Mouse (Mus musculus) thymus, adult 2 months (tissue): ENCODE results near the gene Zswim1. TPM values are rescaled to one million over a fixed set of nuclear protein-coding genes. Genes with fewer than 3 reads are reported as not detected.
"Not testable (repeated sequence)": the region's sequence is repeated elsewhere in the genome, so short reads cannot be mapped to it uniquely, and the experiment has no call there.

Experiments used
- DNase-seq: peaks from one replicate; pipeline ENCODE4 v3.0.0; 2021
- H3K27ac ChIP-seq: fragments of 200-500 bp; 2 replicates; pipeline ENCODE4 v1.5.1; 2012; ENCODE audit warnings: low read length, control low read depth; ENCODE audit not compliant: control insufficient read depth, insufficient read depth
- H3K27me3 ChIP-seq: fragments of 200-500 bp; 2 replicates; pipeline ENCODE4 v1.6.1; 2012; ENCODE audit warnings: mild to moderate bottlenecking, low read length, moderate library complexity, mixed read lengths; ENCODE audit not compliant: control insufficient read depth, insufficient read depth
- H3K36me3 ChIP-seq: fragments of 200-500 bp; 2 replicates; pipeline ENCODE4 v1.6.1; 2012; ENCODE audit warnings: mild to moderate bottlenecking, low read length, moderate library complexity; ENCODE audit not compliant: control insufficient read depth, insufficient read depth
- H3K4me1 ChIP-seq: fragments of 200-500 bp; replicated peaks from 2 replicates; pipeline ENCODE4 v1.6.1; 2012; ENCODE audit warnings: low read length; ENCODE audit not compliant: control insufficient read depth, insufficient read depth
- H3K4me3 ChIP-seq: fragments of 200-500 bp; 2 replicates; pipeline ENCODE4 v1.5.1; 2012; ENCODE audit warnings: mild to moderate bottlenecking, low read length, control low read depth, moderate library complexity; ENCODE audit not compliant: control insufficient read depth, insufficient read depth
- CTCF ChIP-seq: fragments of 200-500 bp; IDR thresholded peaks from 2 replicates; pipeline ENCODE4 v1.5.1; 2012; ENCODE audit warnings: mild to moderate bottlenecking, control low read depth, low read length, moderate library complexity, borderline replicate concordance; ENCODE audit not compliant: control insufficient read depth, poor library complexity, insufficient read depth; ENCODE audit errors: extremely low read depth
- POLR2A ChIP-seq: fragments of 200-500 bp; IDR thresholded peaks from 2 replicates; pipeline ENCODE4 v1.6.1; 2012; ENCODE audit warnings: mild to moderate bottlenecking, low read length, control low read depth, moderate library complexity; ENCODE audit not compliant: control insufficient read depth, poor library complexity, insufficient read depth; ENCODE audit errors: extremely low read depth
- WGBS: fragments of 180-500 bp; shearing (Covaris S2); methylation state at CpG from one replicate; pipeline ENCODE4 v1.1.7; 2018; 5-methylcytosine and 5-hydroxymethylcytosine counted together
- polyA plus RNA-seq: library from polyadenylated mRNA; depleted of rRNA; stranded (reverse); fragments of >200 nt; gene quantifications from 2 replicates; pipeline ENCODE4 v1.2.3, GENCODE M21; 2012

Zswim1 gene
- polyA plus RNA-seq, 1 experiment: 9.5 TPM

DNA sequence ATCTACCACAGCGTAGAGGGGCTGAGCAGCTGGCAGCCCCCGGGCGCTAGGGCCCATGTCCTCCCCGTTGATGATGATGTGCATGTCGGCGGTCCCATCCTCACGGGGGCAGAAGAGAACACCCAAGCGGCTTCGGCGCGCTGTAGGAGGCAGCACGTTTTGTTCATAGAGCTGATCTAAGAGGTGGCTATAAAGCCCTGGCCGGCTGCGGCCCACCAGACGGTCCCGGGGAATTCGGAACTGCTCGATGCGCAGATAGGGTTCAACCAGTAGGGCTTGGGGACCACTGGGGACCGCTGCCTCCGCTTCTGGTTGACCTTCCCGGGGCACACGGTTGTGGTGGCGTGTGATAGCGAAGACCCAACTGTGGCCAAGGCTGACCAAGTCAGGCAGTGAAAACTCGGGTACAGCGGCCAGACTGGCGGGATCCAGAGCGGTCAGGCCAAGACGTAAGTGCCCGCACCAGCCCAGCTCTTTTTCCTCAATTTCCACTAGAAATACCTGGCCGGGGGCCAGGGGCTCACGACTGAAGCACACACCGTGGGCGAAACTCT lies 10.3 kb downstream of the Zswim1 start, which contains the start of gene Ctsa:
Ctsa (plus strand) TSS at position 126 of the 554 bp plus-strand sequence.
- no peaks in the 10 kb centered on the region for H3K27me3 ChIP-seq
- DNase-seq: peak; percentile 82
- peaks cover 5% of the 10 kb centered on the region; the same call in 1 of the 2 replicates for H3K36me3 ChIP-seq
- peak; percentile 76 for TF ChIP-seq CTCF
- 0 out of 2 replicates have a peak, but pooled peaks have one; percentile 22 for TF ChIP-seq POLR2A
- H3K4me3 ChIP-seq: peak within 1 kb of the TSS; percentile 87
- peaks cover 20% of the 10 kb centered on the region for H3K4me1 ChIP-seq
- peak within 1 kb of the TSS; percentile 55 for H3K27ac ChIP-seq
- under 1% methylated on average over 35 of the region's 35 CpGs for WGBS

DNA sequence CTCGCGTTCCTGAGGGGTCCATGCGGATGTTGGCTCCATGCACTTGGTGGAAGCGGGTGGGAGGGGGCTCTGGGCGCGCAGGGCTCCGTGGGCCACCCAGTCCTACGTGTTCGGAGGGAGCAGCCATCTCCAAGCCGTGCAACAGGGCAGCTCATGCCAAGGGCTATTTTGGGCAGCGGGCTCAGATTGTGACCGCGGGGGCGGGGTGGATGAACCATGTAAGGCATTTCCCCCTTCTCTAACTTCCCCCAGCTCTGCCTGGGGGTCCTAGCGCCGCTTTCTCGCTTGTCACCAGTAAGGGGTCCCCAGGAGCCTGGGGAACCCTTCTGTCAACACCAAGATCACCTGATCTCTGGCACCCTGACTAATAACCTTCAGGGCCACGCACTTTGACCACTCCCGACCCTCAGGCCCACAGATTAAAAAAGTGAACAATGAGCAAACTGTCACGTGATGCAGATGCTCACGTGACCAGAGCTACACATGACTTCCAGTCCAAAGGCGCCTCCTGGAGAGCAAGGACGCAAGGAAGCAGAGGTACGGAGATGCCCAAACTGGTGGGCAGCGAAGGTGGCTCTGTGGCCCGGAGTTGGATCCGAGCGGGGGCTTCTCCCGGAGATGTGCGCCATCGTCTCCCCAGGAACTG lies 11.0 kb downstream of the Zswim1 start, which contains the start of gene Neurl2:
Neurl2 (minus strand) TSS at position 143 of the 646 bp plus-strand sequence.
- Histone ChIP-seq H3K4me3 (peak within 1 kb of the TSS; percentile 87), H3K4me1 (peaks cover 20% of the 10 kb centered on the region)
- peak; percentile 64; the same call in 1 of the 2 replicates for TF ChIP-seq POLR2A
- TF ChIP-seq CTCF: no peak

DNA sequence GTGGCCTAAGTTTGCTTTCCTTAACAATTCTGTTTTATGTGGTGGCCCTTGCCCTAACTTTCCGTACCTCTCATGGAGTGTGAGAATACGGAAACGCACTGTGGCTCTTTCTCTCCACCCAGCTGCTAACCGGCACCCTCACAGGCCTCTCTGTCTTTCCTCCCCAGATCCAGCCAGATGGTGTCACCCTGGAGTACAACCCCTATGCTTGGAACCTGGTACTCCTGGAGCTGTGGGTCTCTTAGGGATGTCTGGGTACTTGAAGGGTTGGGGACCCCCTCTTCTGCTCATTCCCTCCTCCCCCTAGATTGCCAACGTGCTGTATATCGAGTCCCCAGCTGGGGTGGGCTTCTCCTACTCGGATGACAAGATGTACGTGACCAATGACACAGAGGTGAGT lies 12.0 kb downstream of the Zswim1 start:
- Histone ChIP-seq H3K36me3 (peaks cover 21% of the 10 kb centered on the region), H3K4me3 (peak overlapping the region; percentile 87), H3K4me1 (peaks cover 20% of the 10 kb centered on the region), H3K27me3 (no peaks in the 10 kb centered on the region), H3K27ac (peak overlapping the region; percentile 55; the same call in 1 of the 2 replicates)
- WGBS: 38% methylated on average over 8 of the region's 8 CpGs
- peak; percentile 57 for DNase-seq
- TF ChIP-seq POLR2A: no peak
- TF ChIP-seq CTCF: no peak; the same call in 1 of the 2 replicates

More for the DNA sequence above, 11.0 kb downstream of the Zswim1 start, which contains the start of gene Neurl2:
- H3K27ac ChIP-seq: peak within 1 kb of the TSS; percentile 55
- peaks cover 11% of the 10 kb centered on the region for H3K36me3 ChIP-seq
- no peaks in the 10 kb centered on the region for H3K27me3 ChIP-seq
- WGBS: under 1% methylated on average over 31 of the region's 31 CpGs
- peak; percentile 84 for DNase-seq

DNA sequence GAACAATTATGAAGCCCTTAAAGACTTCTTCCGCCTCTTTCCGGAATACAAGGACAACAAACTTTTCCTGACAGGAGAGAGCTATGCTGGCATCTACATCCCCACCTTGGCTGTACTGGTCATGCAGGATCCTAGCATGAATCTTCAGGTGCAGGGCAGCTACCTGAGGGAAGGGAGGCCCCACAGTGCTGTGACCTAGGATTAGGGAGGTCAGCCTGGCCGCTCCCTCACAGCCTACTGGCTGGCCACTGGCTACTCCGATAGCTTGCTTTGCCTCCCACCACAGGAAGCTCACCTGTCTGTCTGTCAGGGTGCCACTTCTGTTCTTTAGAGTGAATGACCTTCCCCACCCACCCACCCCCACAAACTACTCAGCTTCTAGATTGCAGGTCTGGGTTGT lies 12.7 kb downstream of the Zswim1 start:
- Histone ChIP-seq H3K4me1 (peaks cover 20% of the 10 kb centered on the region), H3K27me3 (no peaks in the 10 kb centered on the region), H3K36me3 (peaks cover 21% of the 10 kb centered on the region), H3K27ac (no peak overlapping the region), H3K4me3 (no peak overlapping the region)
- WGBS: 98% methylated on average over 4 of the region's 4 CpGs
- no peak for DNase-seq
- TF ChIP-seq POLR2A: no peak
- no peak for TF ChIP-seq CTCF

DNA sequence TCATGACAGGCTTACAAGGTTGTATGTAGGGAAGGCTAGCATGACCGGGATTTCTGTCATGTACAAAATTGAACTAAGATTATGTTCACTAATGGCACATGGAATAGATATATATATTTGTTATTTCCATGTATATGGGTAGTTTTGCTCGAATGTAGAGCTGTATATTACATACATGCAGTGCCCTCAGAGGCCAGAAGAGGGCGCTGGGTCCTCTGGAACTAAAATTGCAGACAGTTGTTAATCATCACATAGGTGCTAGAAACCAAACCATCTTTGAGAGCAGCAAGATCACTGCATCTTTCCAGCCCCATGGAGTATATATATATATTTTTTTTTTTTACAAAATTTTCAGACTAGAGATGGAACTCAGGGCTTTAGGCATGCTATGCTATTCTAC lies 23.3 kb downstream of the Zswim1 start:
- no peaks in the 10 kb centered on the region for H3K36me3 ChIP-seq
- no peak overlapping the region for H3K27ac ChIP-seq
- TF ChIP-seq CTCF (no peak), POLR2A (no peak)
- no peaks in the 10 kb centered on the region for H3K27me3 ChIP-seq
- WGBS: 58% methylated on average over 3 of the region's 3 CpGs
- H3K4me1 ChIP-seq: peaks cover 14% of the 10 kb centered on the region
- H3K4me3 ChIP-seq: no peak overlapping the region
- peak; percentile 32 for DNase-seq

DNA sequence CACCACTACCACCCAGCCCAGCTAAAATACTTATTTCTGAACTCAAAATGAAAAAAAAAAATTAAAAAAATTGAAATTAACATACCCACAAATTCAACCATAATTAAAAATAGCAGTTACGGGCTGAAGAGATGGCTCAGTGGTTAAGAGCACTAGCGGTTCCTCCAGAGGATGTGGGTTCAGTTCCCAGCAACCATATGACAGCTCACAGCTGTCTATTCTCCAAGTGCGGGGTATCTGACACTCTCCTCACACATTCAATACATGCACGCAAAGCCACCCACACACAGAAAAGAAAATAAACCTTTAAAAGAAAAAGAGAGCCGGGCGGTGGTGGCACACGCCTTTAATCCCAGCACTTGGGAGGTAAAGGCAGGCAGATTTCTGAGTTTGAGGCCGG lies 27.6 kb downstream of the Zswim1 start:
- H3K4me3 ChIP-seq: no peak overlapping the region
- no peaks in the 10 kb centered on the region for H3K36me3 ChIP-seq
- DNase-seq: peak; percentile 49
- 6% methylated on average over 8 of the region's 8 CpGs for WGBS
- TF ChIP-seq CTCF: no peak
- no peak for TF ChIP-seq POLR2A
- peak overlapping the region; percentile 26; the same call in 1 of the 2 replicates for H3K27ac ChIP-seq
- H3K27me3 ChIP-seq: no peaks in the 10 kb centered on the region
- peaks cover 14% of the 10 kb centered on the region for H3K4me1 ChIP-seq

DNA sequence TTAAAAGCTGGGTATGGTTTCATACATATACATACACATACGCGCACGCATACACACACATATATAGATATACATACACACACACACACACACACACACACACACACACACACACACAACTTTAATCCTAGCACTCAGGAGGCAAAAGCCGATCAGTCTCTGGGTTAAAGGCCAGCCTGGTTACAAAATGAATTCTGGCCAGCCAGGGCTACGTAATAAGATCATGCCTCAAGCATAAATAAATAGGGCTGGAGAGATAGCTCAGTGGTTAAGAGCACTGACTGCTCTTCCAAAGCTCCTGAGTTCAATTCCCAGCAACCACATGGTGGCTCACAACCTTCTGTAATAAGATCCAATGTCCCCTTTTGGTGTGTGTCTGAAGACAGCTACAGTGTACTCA lies 33.1 kb downstream of the Zswim1 start:
- 90% methylated on average over 5 of the region's 5 CpGs for WGBS
- not testable (repeated sequence) for H3K36me3 ChIP-seq, H3K27ac ChIP-seq, H3K4me3 ChIP-seq, DNase-seq
- Histone ChIP-seq H3K27me3 (peaks cover 18% of the 10 kb centered on the region), H3K4me1 (peaks cover 18% of the 10 kb centered on the region)
